Mouse (Mus musculus) ovary, postnatal 10 days (tissue): ENCODE measurements around the gene Doc2a.

Experiments used
- DNase-seq: peaks from one replicate; pipeline ENCODE4 v3.0.0; 2022; ENCODE audit warnings: low spot score

Doc2a gene

GRCm38 (mm10) chr7:126823940-126824339 lies 23.3 kb upstream of the Doc2a start:
- no peak for DNase-seq

DNA sequence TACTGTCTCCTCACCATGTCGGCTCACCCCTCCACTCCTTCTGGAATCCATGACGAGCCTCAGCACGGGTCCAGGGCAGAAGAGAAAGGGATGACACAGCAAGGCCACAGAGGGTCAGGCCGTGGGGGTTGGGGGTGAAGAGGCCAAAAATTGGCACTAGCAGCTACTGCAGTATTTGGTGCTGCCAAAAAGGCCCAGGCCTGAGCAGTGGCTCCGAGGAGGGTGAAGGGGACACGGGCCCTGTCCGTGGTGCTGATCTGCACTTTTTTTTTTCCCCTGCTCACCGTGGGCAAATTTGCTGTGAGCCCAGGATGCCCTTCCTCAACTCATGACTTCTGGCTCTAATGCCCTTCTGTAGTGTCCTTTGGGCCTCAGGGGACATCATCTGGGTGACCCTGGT lies 21.8 kb upstream of the Doc2a start:
- DNase-seq = no peak

DNA sequence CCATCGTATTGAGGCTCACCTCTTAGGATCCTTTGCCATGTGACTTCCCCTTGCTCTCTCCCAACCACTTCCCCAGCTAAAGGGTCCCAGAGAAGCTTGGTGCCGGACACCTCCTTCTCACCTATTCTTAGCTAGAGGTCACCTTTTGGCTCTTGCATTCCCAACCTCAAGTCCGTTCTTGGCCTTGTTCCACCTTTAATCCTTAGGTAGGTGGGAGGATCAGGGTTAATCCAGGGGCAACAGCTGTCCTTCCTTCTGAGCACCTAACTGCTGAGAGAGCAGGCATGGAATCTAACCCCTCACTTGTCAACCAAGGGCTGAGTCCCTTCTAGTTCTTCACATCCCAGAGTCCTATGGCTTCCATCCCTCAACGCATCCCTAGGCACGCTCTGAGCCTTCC lies 21.3 kb upstream of the Doc2a start:
- no peak for DNase-seq

- DNase-seq = no peak
These were observed 15.7 kb upstream of the Doc2a start, which contains the start of gene 4930451I11Rik for GRCm38 (mm10) chr7:126831539-126831938. Gene 4930451I11Rik (minus strand): TSS chr7:126831639.

GRCm38 (mm10) chr7:126832036-126832598 lies 15.1 kb upstream of the Doc2a start:
- no peak for DNase-seq

GRCm38 (mm10) chr7:126833294-126833693 lies 13.9 kb upstream of the Doc2a start:
- DNase-seq = no peak

DNA sequence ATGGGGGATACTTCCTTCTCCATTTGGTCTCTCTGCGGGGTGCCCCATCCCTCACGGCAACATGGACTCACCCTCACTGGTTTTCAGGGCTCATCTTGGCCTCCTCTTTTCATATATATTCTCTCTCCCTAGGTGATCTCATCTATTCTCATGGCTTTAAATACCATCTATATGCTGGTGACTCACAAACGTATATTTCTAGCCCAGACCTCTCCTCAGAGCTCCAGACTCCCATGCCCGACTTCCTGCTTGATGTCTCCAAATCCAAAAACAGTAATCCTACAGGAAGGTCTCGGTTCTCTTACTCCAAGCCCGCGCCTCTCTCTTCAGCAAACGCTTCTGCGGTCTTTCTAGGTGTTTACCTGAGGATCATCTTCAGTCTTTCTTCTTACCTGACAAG lies 3.9 kb upstream of the Doc2a start:
- no peak for DNase-seq

GRCm38 (mm10) chr7:126845516-126845915 lies 1.7 kb upstream of the Doc2a start:
- no peak for DNase-seq

- DNase-seq = no peak
These were observed 494 bp downstream of the Doc2a start for GRCm38 (mm10) chr7:126847421-126848398.

GRCm38 (mm10) chr7:126848794-126849193 lies 1.6 kb downstream of the Doc2a start:
- no peak for DNase-seq

DNA sequence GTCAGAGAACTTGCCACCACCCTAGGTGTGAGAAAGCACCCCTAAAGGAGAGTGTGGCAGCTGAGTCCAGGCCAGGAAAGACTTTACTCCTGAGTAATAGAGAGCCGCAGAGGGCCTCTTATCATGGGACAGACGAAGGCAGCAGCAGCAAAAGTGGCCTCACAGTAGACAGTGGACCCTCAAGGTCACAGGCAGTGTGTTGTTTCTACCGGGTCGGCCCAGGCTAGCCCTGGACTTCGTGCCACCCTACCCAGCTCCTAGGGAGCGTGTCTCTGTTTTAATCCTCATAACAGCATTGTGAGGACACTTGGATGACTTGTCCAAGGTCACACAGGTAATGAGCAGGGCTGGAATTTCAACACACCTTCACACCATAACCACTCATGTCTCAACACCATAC lies 2.9 kb downstream of the Doc2a start:
- DNase-seq = no peak

DNA sequence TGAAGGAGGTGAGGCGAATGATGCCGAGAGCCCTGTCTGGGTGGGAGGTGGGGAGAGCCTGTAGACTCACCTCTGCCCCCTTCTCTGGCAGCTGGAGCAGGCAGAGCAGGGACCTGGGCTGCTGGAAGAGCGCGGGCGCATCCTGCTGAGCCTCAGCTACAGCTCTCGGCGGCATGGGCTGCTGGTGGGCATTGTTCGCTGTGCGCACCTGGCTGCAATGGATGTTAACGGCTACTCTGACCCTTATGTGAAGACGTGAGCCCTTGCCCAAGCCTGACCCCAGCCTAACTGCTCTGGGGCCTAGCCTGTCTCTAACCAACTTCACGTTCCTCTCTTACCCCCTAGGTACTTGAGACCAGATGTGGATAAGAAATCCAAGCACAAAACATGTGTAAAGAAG lies 4.0 kb downstream of the Doc2a start:
- no peak for DNase-seq

DNA sequence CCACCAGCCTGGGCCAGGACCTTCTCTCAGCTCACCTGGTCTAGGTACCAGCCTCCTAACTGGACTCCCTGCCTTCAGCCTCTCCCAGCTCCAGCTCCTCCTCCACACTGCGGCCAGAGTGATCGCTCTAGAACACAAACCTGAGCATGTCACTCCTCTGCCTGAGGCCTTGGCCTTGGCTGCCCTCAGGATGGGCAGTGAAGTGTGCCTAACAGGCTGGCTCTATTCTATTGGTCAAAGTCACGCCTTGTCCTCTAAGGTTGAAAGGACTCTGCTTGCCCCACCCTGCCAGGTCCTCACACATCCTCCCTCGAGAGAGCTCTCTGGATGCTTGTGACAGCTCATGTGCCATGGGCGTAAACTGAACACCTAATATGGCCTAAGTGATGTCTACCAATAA lies 6.2 kb downstream of the Doc2a start:
- no peak for DNase-seq

GRCm38 (mm10) chr7:126855641-126856040 lies 8.4 kb downstream of the Doc2a start:
- no peak for DNase-seq

GRCm38 (mm10) chr7:126856741-126857420 lies 9.7 kb downstream of the Doc2a start:
- DNase-seq = no peak

GRCm38 (mm10) chr7:126860987-126861386 lies 13.8 kb downstream of the Doc2a start:
- DNase-seq = no peak

DNA sequence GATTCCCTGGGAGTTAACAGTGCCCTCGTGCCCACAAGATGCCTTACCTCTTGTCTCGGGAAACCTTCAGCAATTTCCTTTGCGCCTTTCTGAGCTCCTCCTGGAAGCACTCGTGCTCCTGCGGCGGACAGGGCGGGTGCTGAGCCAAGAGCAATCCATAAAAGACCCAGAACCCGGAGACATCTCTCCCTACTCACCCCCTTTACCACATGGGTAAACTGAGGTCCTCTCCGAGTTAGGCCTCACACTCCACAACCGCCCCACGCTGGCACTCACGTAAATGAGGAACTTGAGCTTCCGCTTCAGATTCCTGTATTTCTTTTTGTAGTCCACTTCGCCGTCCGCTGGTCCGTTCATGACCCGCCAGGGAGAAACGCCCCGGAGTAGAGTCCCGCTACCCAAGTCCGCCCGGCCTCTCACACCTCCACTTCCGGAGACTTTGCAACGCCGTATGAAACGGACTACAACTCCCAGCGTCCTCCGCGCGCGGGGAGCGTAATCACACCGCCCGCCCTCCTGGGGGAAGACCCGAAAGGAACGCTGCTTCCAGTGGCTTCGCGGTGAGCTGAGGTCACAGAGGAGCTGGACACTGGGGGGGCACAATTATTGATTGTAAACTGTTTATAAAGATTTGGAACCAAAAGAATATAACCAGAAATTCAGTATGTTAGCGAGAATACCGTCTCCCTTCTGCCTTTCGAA lies 14.4 kb downstream of the Doc2a start, which contains the start of gene Hirip3:
Gene Hirip3 (plus strand): TSS at position 544 of the 702 bp plus-strand sequence.
- peak; percentile 86 for DNase-seq

DNA sequence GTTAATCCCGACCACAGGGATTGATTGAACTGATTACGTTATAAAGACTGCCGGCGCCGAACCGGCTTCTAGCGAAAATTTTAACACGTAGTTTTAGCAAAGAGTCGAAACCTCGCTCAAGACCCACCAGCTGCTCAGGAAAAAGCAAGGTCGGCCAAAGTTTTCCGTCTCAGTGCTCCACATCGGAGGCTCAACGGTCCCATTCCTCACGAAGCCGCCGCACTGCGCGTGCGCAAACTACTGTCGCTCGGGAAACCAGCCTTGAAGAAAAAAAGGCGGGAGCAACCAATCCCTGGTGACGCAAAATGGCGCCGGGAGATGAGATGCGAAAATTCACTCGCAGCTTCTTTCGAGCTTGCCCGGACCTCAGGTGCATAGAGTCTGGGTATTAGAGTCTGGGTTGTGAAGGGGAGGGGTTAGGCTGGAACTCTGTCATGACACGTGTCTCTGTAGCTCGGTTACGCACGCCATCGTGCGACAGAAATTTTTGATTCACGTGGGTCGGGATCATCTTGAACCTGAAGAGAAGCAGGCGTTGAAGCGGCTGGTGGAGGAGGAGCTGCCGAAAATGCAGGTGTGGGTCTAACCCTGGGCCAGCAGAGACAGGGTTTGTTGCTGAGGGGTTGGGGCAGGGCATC lies 15.1 kb downstream of the Doc2a start, which contains the start of gene Ino80e:
Gene Ino80e (minus strand): TSS at position 231 of the 638 bp plus-strand sequence.
- peak; percentile 93 for DNase-seq

- no peak for DNase-seq
These were observed 16.6 kb downstream of the Doc2a start for GRCm38 (mm10) chr7:126863791-126864190.

- no peak for DNase-seq
These were observed 20.3 kb downstream of the Doc2a start for GRCm38 (mm10) chr7:126867534-126867933.

GRCm38 (mm10) chr7:126868003-126868402 lies 20.8 kb downstream of the Doc2a start:
- no peak for DNase-seq
